Mouse (Mus musculus): ENCODE data around the gene Sspn.

The Sspn gene

DNA sequence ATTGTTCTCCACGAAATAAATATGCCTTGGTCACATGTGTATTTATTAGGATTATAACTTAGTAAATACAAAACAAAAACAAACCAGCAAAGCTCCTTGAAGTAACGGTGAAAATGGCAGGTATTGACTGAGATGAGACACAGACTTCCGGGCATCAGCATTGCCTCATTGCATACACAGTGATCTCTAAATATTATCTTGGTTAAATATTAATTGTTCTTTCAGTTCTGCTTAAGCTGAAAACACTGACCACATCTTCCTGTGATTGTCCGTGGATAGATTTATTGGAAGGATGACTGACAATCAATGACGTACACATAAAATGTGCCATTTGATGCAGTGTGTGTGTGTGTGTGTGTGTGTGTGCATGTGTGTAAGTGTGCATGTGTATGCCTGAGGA is 13.2 kb upstream of the Sspn start:
- in situ Hi-C loops (cut with MboI; ENCODE audit: low pct_unique_long_range_greater_than_20kb in 1 of 2, low sequenced_read_pairs in 2 of 2, unreplicated experiment in 1 of 2) = no loop called here

DNA sequence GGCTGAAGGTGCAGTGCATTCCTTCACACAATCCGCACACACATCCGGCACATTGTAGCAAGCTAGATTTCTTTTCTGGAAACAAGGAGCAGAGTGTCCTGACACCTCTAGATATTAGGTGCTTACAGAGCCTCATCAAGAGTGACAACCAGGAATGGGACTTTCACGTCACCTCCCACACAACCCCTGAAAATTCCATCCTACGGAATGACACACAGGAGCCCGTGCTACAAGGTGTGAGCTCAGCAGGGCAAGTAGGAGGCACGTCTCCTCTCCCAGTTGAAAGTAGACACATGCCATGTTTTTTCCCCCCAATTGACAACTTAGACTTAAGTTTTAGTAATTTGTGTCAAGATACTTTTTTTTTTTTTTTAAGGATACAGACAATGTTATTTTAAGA is 7.8 kb upstream of the Sspn start:
- in situ Hi-C loops (cut with MboI; ENCODE audit: low pct_unique_long_range_greater_than_20kb in 1 of 2, low sequenced_read_pairs in 2 of 2, unreplicated experiment in 1 of 2) = no loop called here

DNA sequence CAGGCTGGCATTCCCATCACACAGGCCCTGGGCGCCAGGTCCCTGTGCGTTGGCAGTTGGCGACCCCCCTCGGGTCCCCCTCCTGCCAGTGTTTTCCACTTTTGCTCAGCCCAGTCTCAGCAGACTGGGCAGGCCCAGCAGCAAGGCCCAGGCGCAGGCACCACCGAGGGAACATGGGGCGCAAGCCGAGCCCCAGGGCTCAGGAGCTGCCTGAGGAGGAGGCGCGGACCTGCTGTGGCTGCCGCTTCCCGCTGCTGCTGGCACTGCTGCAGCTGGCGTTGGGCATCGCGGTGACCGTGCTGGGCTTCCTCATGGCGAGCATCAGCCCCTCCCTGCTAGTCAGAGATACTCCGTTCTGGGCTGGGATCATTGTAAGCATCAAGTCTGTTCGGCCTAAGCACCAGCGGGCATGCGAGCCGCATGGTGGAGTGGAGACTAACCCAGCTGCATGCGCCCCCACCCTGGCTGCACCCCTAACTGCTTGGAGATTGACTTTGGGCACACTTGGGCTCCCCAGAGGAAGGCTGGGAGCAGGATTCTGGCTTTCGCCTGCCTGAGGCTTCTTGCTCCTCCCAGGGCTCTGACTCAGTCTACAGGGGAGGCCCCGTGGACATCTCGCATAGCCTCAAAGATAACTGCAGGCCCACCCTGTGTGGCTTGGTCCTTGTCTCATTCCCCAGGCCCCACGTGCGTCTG is 2.7 kb downstream of the Sspn start:
- in situ Hi-C loops (cut with MboI; ENCODE audit: low pct_unique_long_range_greater_than_20kb in 1 of 2, low sequenced_read_pairs in 2 of 2, unreplicated experiment in 1 of 2) = no loop called here

DNA sequence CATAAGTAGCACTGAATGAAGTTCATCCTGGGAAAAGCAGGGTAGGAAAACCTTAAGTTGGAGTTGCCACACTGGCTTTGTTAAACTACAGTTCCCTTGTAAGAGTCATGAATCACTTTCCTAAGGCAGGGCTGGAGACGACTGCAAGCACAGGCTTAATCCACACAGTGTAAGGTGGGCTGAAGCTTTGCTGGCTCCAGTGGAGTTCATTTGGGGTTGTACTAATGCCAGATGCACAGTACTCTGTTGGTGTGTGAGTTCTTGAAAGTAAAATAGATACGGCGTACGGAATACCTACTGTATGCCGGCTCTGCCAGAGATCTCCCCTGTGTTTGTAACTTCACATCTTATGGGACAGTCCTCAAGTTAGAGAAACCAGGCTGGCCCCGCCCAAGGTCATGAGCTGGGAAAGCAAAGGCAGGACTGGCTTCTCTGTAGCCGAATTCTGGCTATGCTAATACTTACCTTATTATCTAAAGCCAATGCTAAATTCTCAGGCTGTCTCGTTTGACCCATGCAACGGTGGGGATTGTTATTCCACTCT is 3.3 kb downstream of the Sspn start:
- in situ Hi-C loops (cut with MboI; ENCODE audit: low pct_unique_long_range_greater_than_20kb in 1 of 2, low sequenced_read_pairs in 2 of 2, unreplicated experiment in 1 of 2) = no loop called here

DNA sequence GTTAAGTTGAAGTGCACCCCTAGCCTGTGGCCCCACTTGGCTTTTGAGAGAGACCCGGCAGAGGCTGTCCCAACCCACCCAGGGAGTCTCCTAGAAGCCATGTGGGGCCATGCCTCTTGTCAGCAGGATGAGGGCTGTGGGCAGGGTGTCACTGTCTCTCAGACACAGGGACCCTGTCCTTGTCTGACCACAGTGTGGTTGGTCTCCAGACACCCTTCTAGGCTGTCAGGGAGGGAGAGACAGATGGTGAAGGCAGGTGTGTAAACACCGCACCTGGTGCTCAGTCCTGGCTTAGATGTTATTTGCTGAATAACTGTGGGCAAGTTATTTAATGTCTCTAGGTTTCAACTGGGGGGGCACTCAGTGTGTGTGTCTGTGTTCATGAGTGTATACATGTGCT is 4.5 kb downstream of the Sspn start:
- in situ Hi-C loops (cut with MboI; ENCODE audit: low pct_unique_long_range_greater_than_20kb in 1 of 2, low sequenced_read_pairs in 2 of 2, unreplicated experiment in 1 of 2) = no loop called here

DNA sequence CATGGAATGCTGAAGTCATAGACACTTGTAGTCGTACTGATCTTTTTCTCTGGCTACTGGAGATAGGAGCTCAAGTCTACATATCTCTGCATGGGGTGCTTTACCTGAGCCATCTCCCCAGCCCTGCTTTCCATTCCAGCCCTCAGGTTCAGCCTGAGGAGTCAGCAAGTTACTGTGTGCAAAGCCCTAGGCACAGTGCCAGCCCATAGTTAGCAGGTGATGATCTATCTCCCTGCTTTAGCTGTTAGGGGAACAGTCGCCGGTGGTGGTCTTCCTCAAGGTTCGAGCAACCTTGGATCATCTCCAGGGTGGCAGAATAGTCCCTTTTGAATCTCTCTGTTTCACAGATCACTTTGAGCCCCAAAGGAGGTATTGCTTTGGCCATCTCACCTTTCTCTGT is 5.1 kb downstream of the Sspn start:
- in situ Hi-C loops (cut with MboI; ENCODE audit: low pct_unique_long_range_greater_than_20kb in 1 of 2, low sequenced_read_pairs in 2 of 2, unreplicated experiment in 1 of 2) = no loop called here

DNA sequence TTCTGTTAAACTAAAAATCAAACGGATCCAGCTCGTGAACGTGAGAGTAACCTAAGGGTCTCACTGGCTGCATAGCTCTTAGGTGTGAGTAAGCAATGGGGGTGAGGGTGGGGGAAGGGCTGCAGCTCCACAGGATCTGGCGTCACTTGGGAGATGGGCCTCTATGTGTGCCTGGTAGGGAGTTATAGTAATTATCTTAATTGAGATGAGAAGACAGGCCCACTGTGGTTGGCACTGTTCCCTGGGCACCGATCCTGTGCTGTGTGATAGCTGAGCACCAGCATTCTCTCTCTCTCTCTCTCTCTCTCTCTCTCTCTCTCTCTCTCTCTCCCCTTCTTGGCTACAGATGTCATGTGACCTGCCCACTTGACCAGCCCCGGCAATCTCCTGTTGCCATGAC is 9.4 kb downstream of the Sspn start:
- in situ Hi-C loops (cut with MboI; ENCODE audit: low pct_unique_long_range_greater_than_20kb in 1 of 2, low sequenced_read_pairs in 2 of 2, unreplicated experiment in 1 of 2) = no loop called here

DNA sequence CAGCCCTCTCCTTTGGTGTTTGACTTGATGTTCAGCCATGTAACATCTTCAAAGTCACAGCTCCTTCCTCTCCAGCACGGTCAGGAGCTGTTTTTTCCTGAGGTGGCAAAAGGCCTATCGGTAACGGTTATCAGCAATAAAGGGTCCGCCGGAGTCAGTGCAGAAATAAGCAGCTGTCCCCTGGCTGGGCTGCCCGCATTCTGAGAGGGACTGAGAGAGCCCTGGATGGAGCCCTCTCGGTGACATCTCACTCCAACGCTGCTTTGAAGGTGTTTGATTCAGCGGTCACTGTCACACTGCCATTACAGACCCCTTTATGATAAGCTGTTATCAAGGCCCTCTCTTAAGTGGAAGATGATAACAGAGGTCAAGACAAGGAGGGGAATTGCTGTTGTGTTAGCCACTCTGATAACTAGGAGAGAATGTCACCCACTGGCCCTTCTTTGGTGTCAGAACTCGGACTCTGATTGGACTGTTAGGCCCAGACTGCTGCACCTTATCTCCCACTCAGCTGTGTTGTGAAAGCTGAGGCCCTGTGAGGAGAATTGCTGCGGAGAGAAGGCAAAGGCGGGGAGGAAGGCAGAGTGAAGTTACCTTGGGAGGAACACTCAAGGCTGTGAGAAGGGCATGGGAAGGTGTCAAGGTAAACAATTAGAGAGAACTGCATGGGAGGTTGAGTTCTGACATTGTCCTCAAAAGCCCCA is 11.0 kb downstream of the Sspn start:
- in situ Hi-C loops (cut with MboI; ENCODE audit: low pct_unique_long_range_greater_than_20kb in 1 of 2, low sequenced_read_pairs in 2 of 2, unreplicated experiment in 1 of 2) = no loop called here

DNA sequence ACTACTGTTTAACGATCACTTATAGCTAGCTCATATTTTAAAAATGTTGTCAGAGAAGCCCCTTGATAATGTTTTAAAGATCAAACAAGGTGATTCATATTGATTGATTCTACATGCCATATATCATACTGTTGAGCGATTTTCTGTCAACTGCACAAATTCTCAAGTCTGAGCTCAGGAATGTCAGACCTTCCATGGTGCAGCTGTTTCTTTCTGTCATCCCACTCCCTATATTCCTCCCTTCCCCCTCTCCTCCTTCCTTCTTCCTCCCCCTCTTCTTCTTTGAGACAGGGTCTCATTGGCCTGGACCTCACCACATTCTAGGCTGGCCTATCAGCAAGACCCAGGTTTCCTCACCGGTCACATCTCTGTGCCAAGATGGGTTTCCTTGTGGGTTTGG is 12.0 kb downstream of the Sspn start:
- in situ Hi-C loops (cut with MboI; ENCODE audit: low pct_unique_long_range_greater_than_20kb in 1 of 2, low sequenced_read_pairs in 2 of 2, unreplicated experiment in 1 of 2) = no loop called here

DNA sequence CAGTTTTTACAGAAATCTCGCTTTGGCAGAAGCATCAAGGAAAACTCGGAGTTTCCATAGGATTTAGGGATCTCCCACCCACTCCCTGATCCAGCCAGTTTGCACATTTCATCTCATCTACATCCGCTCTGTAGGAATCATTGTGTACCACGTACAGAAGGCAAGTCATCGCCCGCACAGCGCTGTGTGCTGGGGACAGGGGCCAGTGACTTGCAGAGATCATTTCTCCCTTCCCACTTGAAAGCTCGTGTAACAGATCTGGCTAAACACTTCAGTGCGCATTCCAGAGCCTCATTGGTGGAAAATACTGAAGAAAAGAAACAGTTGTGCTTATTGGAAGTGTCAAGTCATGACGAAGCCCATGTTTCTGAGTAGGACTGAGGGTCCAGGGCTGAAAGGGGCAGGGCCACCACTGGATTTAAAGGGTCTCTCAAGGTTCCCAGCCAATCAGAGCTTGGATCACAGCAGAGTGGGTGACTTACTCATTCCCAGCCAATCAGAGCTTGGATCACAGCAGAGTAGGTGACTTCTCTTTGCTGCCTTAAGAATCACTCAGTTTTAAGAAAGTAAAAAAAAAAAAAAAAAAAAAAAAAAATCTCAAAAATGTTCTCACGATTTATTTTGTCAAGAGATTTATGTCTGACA is 14.4 kb downstream of the Sspn start:
- in situ Hi-C loops (cut with MboI; ENCODE audit: low pct_unique_long_range_greater_than_20kb in 1 of 2, low sequenced_read_pairs in 2 of 2, unreplicated experiment in 1 of 2) = no loop called here

DNA sequence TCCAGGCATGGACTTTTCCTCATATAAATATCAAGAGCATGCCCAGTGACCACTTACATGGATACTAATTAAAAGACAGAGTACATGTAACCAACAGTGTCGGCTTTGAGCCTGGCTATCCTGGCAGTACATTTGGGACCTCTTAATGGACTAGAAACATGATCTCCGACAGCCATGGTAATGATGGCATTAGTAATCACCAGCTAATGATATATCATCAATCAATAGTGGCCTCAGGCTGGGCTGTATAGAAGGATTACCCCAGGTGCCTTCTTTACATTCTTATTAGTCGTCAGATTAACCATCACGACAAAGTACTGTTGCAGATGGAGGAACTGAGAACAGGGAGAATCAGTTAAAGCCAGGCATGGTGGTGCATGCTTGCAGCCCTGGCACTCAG is 17.6 kb downstream of the Sspn start:
- in situ Hi-C loops (cut with MboI; ENCODE audit: low pct_unique_long_range_greater_than_20kb in 1 of 2, low sequenced_read_pairs in 2 of 2, unreplicated experiment in 1 of 2) = no loop called here

DNA sequence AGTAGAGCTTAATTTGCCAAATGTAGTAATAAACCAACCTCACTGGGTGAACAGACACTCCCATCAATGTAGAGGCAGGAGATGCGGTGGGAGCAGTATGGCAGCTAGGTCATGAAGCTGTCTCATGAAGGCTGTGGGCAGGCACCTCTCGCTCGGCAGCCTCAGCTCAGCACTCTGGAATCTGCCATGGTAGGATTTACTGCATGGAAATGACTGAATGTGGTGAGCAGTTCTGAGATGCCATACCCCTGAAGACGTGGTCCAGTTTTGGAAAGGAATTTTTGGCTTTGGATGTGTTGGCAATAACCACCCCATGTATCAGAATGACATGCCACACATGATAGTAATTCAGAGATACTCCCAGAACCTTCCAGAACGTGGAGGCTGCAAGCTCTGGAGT is 19.2 kb downstream of the Sspn start:
- in situ Hi-C loops (cut with MboI; ENCODE audit: low pct_unique_long_range_greater_than_20kb in 1 of 2, low sequenced_read_pairs in 2 of 2, unreplicated experiment in 1 of 2) = loop anchor here in 1 of 2 experiments (10.0 kb wide), 1 partner anchor 126 kb away; no protein-coding TSS in a partner anchor

DNA sequence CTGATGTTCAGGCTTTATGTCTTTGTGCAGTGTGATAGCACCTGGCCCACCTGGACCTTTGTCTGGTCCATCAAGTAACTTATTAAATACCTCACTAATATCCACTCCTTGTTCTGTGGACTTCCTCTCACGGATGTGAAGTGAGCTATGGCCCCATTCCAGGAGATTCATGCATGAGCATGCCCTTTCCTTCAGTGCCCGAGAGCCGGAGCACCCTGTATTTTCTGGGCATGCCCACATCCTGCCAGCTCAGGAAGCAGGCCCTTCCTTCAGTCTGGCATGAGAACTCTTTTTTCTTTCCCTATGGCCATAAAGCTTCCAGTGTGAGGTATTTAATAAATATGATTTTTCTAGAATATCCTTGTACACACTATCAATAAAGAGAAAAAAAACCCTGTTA is 21.2 kb downstream of the Sspn start:
- in situ Hi-C loops (cut with MboI; ENCODE audit: low pct_unique_long_range_greater_than_20kb in 1 of 2, low sequenced_read_pairs in 2 of 2, unreplicated experiment in 1 of 2) = loop anchor here in 1 of 2 experiments (10.0 kb wide), 1 partner anchor 128 kb away; no protein-coding TSS in a partner anchor

DNA sequence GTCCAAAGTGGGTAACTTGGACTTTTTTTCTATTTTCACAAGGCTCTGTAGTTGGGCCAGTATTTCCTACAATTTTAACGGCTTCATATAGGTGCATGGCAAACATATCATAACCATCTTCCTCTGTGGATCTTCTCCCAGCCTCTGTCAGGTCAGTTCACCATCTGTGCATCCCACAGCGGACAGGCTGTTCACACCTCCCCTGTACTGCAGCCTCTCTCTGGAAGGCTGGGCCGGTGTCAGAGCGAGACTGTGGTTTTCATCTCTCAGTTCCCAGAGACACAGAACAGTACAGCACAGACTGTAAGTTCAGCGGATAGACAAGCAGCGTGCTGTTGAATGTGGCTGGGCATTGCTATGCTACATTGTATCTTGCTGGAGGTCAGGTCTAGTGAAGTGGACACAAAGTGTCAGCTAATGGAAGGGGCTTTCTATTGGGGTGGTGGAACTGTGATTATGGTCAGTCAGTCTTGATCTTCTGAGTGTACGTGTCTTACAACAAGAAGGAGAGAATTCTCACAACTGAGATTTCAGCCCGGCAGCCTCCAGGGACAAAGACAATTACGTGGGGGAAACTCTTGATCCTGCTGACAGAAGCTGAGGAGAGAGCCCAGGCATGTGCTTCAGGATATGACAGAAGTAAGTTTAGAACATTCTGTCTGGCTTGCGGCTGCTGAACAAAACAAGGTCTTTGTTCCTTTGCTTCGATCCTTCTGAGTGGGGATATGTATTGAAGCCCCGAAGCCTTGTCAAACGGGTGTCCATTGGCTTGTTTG is 21.9 kb downstream of the Sspn start:
- in situ Hi-C loops (cut with MboI; ENCODE audit: low pct_unique_long_range_greater_than_20kb in 1 of 2, low sequenced_read_pairs in 2 of 2, unreplicated experiment in 1 of 2) = loop anchor here in 1 of 2 experiments (10.0 kb wide), 1 partner anchor 129 kb away; no protein-coding TSS in a partner anchor

DNA sequence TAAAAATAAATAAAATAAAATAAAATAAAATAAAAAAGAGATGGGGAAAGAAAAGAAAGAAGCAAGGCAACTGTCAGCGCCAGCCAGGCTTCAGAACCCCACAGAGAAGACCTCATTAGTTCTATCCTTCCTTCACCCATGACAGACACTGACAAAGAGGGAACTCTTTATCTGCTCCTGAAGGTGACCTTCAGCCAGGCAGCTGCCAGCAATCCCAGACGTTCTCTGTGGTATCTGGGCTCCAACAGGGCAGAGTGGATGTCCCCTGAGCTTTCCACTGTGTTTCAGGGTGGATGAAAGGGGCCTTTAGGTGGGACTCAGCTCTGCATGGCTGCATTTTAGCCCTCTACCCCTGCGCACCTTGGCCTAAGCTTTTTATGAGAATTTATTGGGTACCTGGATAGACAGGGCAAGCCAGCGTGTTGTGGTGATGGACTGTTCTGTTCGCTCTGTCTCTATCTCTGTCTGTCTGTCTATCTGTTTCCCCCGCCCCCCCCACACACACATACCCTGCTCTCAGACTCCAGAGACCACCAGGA is 26.1 kb downstream of the Sspn start:
- in situ Hi-C loops (cut with MboI; ENCODE audit: low pct_unique_long_range_greater_than_20kb in 1 of 2, low sequenced_read_pairs in 2 of 2, unreplicated experiment in 1 of 2) = loop anchor here in 1 of 2 experiments (10.0 kb wide), 1 partner anchor 133 kb away; no protein-coding TSS in a partner anchor

DNA sequence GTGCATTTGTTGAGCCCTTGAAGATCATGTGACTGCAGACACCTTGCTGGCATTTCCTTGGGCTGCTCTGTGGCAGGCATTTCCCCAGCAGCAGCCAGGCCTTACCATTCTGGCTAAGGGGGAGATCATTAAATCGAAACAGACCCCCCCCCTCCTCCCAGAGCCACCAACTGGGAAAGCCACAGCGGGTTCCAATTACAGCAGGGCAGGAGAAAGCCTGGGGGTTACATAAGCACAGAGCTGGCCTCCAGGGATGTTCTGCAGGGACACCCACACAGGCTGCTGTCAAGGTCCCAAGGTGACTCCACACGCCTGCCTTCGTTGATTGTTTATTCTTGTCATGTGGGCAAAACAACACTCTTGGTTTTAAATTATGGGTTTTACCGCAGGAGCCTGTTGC is 26.6 kb downstream of the Sspn start:
- in situ Hi-C loops (cut with MboI; ENCODE audit: low pct_unique_long_range_greater_than_20kb in 1 of 2, low sequenced_read_pairs in 2 of 2, unreplicated experiment in 1 of 2) = loop anchor here in 1 of 2 experiments (10.0 kb wide), 1 partner anchor 133 kb away; no protein-coding TSS in a partner anchor

DNA sequence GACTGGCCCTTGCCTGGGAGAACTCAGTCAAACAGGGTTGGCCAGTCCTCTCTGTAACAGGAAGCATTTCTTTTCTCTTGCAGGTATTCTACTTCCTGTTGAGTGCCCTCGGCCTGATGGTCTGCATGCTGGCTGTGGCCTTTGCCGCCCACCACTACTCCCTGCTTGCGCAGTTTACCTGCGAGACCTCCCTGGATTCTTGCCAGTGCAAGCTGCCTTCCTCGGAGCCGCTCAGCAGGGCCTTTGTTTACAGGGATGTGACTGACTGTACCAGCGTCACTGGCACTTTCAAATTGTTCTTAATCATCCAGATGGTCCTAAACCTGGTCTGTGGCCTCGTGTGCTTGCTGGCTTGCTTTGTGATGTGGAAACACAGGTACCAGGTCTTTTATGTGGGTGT is 29.6 kb downstream of the Sspn start:
- in situ Hi-C loops (cut with MboI; ENCODE audit: low pct_unique_long_range_greater_than_20kb in 1 of 2, low sequenced_read_pairs in 2 of 2, unreplicated experiment in 1 of 2) = no loop called here

DNA sequence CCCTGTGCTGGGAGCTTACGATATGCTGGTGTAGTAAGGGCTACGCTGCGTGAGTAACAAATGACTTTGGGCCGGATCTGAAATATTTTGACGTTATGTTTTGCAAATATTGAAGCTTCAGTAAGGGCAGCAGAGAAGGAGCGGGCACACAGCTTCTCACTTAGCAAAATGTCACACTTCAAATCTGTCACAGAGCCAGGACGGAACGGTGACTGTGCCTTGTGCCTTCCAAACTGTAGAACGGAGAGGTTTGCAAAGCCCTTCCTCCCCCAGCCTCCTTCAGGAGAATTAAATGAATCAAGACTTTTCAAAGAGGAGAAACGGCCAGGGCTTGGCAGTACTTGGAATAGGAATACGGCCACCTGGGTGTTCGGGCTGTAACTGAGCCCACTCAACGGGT is 32.5 kb downstream of the Sspn start:
- in situ Hi-C loops (cut with MboI; ENCODE audit: low pct_unique_long_range_greater_than_20kb in 1 of 2, low sequenced_read_pairs in 2 of 2, unreplicated experiment in 1 of 2) = no loop called here
